Mouse (Mus musculus) midbrain, embryonic 12.5 days (tissue): ENCODE data around the gene Ckmt2. TPM values are rescaled to one million over a fixed set of nuclear protein-coding genes. Genes with fewer than 3 reads are reported as not detected.

ENCODE experiments used
- ATAC-seq: fragments of 200-750 bp; cut with Nextera tagmentation; 2 replicates; pipeline ENCODE4 v1.8.0; 2017; ENCODE audit warnings: low read depth, moderate TSS enrichment, moderate library complexity; ENCODE audit not compliant: low FRiP score
- H3K27ac ChIP-seq: fragments of 300-500 bp; sonication (generic); replicated peaks from 2 replicates; pipeline ENCODE4 v1.5.1; 2016; ENCODE audit warnings: mild to moderate bottlenecking
- H3K27me3 ChIP-seq: fragments of 300-500 bp; sonication (generic); 2 replicates; pipeline ENCODE4 v1.6.1; 2016; ENCODE audit warnings: mild to moderate bottlenecking
- H3K36me3 ChIP-seq: fragments of 300-500 bp; sonication (generic); 2 replicates; pipeline ENCODE4 v1.6.1; 2016
- H3K4me1 ChIP-seq: fragments of 300-500 bp; sonication (generic); 2 replicates; pipeline ENCODE4 v1.6.1; 2016
- H3K4me2 ChIP-seq: fragments of 300-500 bp; sonication (generic); replicated peaks from 2 replicates; pipeline ENCODE4 v1.6.1; 2016; ENCODE audit warnings: mild to moderate bottlenecking, moderate library complexity
- H3K4me3 ChIP-seq: fragments of 300-500 bp; sonication (generic); 2 replicates; pipeline ENCODE4 v1.5.1; 2016; ENCODE audit warnings: mild to moderate bottlenecking
- H3K9ac ChIP-seq: fragments of 300-500 bp; sonication (generic); replicated peaks from 2 replicates; pipeline ENCODE4 v1.6.1; 2016; ENCODE audit warnings: mild to moderate bottlenecking, moderate library complexity
- H3K9me3 ChIP-seq: fragments of 300-500 bp; sonication (generic); 2 replicates; pipeline ENCODE4 v1.6.1; 2016; ENCODE audit warnings: mild to moderate bottlenecking
- WGBS: fragments of 180-500 bp; shearing (Covaris S2); methylation state at CpG from one replicate; pipeline ENCODE4 v1.1.7; 2016; 5-methylcytosine and 5-hydroxymethylcytosine counted together
- polyA plus RNA-seq: library from polyadenylated mRNA; unstranded; fragments of >200 nt; fragmentation: Nextera tagmentation; extraction: Ambion mirVana; gene quantifications from 2 replicates; pipeline ENCODE4 v1.2.1, GENCODE M21; 2016

Ckmt2 gene
- polyA plus RNA-seq = not detected in 2 replicates

DNA sequence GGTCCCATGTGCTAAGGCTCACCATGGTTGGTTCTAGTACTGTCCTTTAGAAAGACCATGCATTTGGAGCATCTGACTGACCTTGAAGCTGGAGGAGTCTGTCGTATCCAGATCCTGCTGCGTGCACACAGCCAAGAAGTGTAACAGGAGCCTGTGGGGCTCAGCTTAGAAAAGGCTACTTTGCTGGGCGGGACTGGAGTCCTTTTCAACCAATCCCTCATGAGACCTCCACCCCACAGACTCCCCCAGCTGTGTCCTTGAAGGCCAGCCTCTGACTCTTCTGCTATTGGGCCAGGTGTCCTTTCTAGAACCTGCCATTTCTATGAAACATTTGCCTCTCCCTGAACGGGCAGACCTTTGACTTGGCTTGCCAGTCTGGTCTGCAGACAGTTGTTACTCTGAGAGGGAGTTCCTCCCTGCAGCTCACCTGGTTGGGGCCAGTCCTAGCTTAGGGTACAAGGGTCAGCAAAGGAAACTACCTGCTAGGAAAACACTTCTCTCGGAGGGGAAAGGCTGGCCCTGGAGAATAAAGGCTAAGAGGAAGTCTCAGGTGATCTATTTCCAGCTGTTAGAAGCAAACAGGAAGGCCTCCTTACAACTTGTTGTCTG lies at the start of gene Ckmt2:
Gene Ckmt2, minus strand, starts transcription at position 145 of the 609 bp plus-strand sequence.
- no peaks in the 10 kb centered on the region for H3K27me3 ChIP-seq
- ATAC-seq = no peak
- H3K36me3 ChIP-seq = no peaks in the 10 kb centered on the region
- H3K27ac ChIP-seq = no peak within 1 kb of the TSS
- H3K4me2 ChIP-seq = no peak within 1 kb of the TSS
- no peak within 1 kb of the TSS for H3K4me3 ChIP-seq
- no peaks in the 10 kb centered on the region for H3K9me3 ChIP-seq
- WGBS = 81% methylated on average over 5 of the region's 5 CpGs
- no peak within 1 kb of the TSS for H3K9ac ChIP-seq
- no peaks in the 10 kb centered on the region for H3K4me1 ChIP-seq

DNA sequence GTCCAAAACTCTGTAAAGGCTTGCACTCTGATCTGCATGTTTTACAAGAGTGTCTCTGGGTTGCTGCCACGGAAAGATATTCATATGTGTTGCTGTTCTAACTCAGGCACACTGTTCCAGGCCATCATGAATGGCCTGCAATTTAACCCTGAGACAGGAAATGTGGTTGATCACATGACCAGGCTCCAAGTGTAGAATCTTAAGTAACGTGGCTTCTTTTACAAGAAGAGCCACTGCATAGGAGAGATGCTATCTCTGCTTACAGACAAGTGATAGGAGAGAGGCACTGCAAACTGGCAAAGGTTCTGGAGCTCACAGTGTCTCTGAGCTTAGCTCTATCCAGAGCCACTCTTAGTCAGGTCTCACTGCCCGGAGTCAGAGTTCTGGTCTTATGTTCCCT lies 44.3 kb upstream of the Ckmt2 start:
- 77% methylated on average over 3 of the region's 3 CpGs for WGBS
- no peak overlapping the region for H3K9ac ChIP-seq
- no peaks in the 10 kb centered on the region for H3K27me3 ChIP-seq
- H3K36me3 ChIP-seq = no peaks in the 10 kb centered on the region
- no peak overlapping the region for H3K4me3 ChIP-seq
- no peaks in the 10 kb centered on the region for H3K9me3 ChIP-seq
- H3K4me1 ChIP-seq = peaks cover under 1% of the 10 kb centered on the region; the same call in 1 of the 2 replicates
- no peak overlapping the region for H3K4me2 ChIP-seq
- no peak for ATAC-seq
- H3K27ac ChIP-seq = no peak overlapping the region

- Histone ChIP-seq H3K36me3 (no peaks in the 10 kb centered on the region), H3K4me3 (no peak overlapping the region), H3K4me2 (no peak overlapping the region)
These were observed 42.1 kb upstream of the Ckmt2 start for GRCm38 (mm10) chr13:91918764-91919163.

GRCm38 (mm10) chr13:91917835-91918234 lies 41.1 kb upstream of the Ckmt2 start:
- Histone ChIP-seq H3K4me3 (no peak overlapping the region), H3K36me3 (no peaks in the 10 kb centered on the region), H3K4me2 (no peak overlapping the region), H3K9ac (no peak overlapping the region), H3K9me3 (no peaks in the 10 kb centered on the region), H3K27me3 (no peaks in the 10 kb centered on the region), H3K4me1 (peaks cover 9% of the 10 kb centered on the region; the same call in 1 of the 2 replicates), H3K27ac (no peak overlapping the region)
- 89% methylated on average over 2 of the region's 2 CpGs for WGBS
- no peak for ATAC-seq

More at GRCm38 (mm10) chr13:91918764-91919163, 42.1 kb upstream of the Ckmt2 start:
- no peaks in the 10 kb centered on the region for H3K9me3 ChIP-seq
- H3K9ac ChIP-seq = no peak overlapping the region
- peaks cover 9% of the 10 kb centered on the region; the same call in 1 of the 2 replicates for H3K4me1 ChIP-seq
- H3K27ac ChIP-seq = no peak overlapping the region
- WGBS = 89% methylated on average over 5 of the region's 5 CpGs
- no peak for ATAC-seq
- no peaks in the 10 kb centered on the region for H3K27me3 ChIP-seq

DNA sequence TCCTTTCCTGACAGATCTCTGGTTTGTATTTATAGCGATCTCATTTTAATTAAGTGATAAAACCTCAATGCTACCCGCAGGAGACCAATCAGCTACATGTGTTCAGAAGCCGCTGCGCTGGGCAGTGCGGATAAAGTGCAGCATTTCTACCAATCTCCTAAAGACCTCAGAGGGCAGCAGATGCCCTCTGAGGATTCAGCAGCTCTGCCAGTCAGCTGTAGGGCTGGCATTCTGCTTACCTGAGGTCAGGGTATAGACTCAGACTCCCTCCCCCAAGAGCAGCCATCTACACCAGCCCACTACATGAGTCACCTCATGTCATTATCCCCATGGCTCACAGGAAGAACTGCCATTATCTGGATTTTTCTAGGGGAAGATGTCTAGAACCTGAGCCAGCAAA lies 39.6 kb upstream of the Ckmt2 start:
- H3K9me3 ChIP-seq = no peaks in the 10 kb centered on the region
- WGBS = 90% methylated on average over 5 of the region's 5 CpGs
- ATAC-seq = peak; percentile 17; the same call in 1 of the 2 replicates
- H3K4me2 ChIP-seq = no peak overlapping the region
- H3K4me3 ChIP-seq = no peak overlapping the region
- no peak overlapping the region for H3K27ac ChIP-seq
- H3K27me3 ChIP-seq = no peaks in the 10 kb centered on the region
- no peak overlapping the region for H3K9ac ChIP-seq
- peaks cover 9% of the 10 kb centered on the region; the same call in 1 of the 2 replicates for H3K4me1 ChIP-seq
- H3K36me3 ChIP-seq = no peaks in the 10 kb centered on the region

- no peak overlapping the region for H3K27ac ChIP-seq
- no peak overlapping the region for H3K9ac ChIP-seq
- no peaks in the 10 kb centered on the region for H3K27me3 ChIP-seq
- H3K9me3 ChIP-seq = no peaks in the 10 kb centered on the region
- peak; percentile 71 for ATAC-seq
- WGBS = 68% methylated on average over 6 of the region's 6 CpGs
- H3K4me3 ChIP-seq = no peak overlapping the region
- H3K4me2 ChIP-seq = no peak overlapping the region
- no peaks in the 10 kb centered on the region for H3K36me3 ChIP-seq
- peaks cover 9% of the 10 kb centered on the region; the same call in 1 of the 2 replicates for H3K4me1 ChIP-seq
These were observed 39.0 kb upstream of the Ckmt2 start for GRCm38 (mm10) chr13:91915582-91916239.

DNA sequence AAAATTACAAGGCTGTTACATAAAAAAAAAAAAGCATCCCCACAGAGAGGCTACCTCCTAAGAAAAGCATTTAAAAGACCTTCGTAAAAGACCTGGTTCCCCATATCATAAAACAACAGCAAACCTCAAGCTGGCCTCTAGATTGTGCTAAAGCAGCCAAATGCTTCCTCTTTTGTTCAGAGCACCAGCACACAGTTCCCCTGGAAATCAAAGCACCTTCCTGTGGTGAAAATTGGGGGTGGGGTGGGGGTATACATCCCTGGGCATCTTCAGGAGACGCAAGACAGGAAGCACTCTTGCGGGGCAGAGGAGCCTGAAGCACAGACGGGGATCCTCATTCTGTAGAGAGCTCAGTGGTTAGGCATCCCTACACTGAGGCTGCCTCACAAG lies 38.5 kb upstream of the Ckmt2 start:
- H3K36me3 ChIP-seq = no peaks in the 10 kb centered on the region
- H3K9ac ChIP-seq = no peak overlapping the region
- peaks cover 9% of the 10 kb centered on the region; the same call in 1 of the 2 replicates for H3K4me1 ChIP-seq
- 54% methylated on average over 4 of the region's 4 CpGs for WGBS
- H3K4me2 ChIP-seq = no peak overlapping the region
- no peak overlapping the region for H3K27ac ChIP-seq
- H3K9me3 ChIP-seq = no peaks in the 10 kb centered on the region
- H3K4me3 ChIP-seq = no peak overlapping the region
- H3K27me3 ChIP-seq = no peaks in the 10 kb centered on the region
- ATAC-seq = no peak

DNA sequence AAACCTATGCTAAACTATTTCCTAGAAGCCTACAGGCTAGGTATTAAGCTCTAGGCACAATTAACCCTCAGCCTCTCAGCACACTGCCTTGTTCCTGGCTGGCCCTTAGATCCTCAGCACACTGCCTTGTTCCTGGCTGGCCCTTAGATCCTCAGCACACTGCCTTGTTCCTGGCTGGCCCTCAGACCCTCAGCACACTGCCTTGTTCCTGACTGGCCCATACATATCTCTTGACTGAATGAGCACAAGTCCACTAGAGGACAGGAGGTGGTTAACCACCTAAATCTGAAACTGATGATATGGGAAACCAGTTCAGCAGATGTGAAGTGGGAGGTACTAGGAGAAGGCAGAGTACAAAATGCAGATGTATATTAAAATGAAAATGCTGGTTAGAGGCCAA lies 35.0 kb upstream of the Ckmt2 start:
- H3K4me2 ChIP-seq = no peak overlapping the region
- ATAC-seq = no peak
- H3K4me3 ChIP-seq = no peak overlapping the region
- no peaks in the 10 kb centered on the region for H3K36me3 ChIP-seq
- no peaks in the 10 kb centered on the region for H3K27me3 ChIP-seq
- no peak overlapping the region for H3K9ac ChIP-seq
- no peaks in the 10 kb centered on the region for H3K9me3 ChIP-seq
- peaks cover 12% of the 10 kb centered on the region; the same call in 1 of the 2 replicates for H3K4me1 ChIP-seq
- H3K27ac ChIP-seq = no peak overlapping the region

DNA sequence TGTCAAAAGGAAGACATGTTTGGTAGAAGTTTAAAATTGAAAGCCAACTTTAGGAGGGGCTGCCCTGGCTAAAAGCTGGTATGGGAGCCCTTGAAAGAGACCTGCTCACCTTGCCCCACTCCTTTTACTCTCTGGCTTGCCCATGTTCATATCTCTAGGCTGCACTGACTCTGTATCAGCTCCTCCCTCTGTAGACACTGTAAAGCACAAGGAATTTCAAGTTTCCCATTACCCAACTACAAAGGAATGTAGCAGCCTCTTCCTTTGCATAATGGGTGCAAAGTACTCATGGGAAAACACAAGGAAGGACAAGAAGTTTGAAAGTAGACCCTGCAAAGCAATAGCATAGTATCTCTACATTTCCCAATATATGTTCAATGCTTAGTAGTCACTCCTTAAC lies 34.5 kb upstream of the Ckmt2 start:
- Histone ChIP-seq H3K4me1 (peaks cover 12% of the 10 kb centered on the region; the same call in 1 of the 2 replicates), H3K27ac (no peak overlapping the region), H3K27me3 (no peaks in the 10 kb centered on the region), H3K9ac (no peak overlapping the region), H3K4me2 (no peak overlapping the region), H3K36me3 (no peaks in the 10 kb centered on the region), H3K4me3 (no peak overlapping the region), H3K9me3 (no peaks in the 10 kb centered on the region)
- no peak for ATAC-seq

- H3K9ac ChIP-seq = no peak overlapping the region
- WGBS = 42% methylated on average over 10 of the region's 10 CpGs
- H3K36me3 ChIP-seq = no peaks in the 10 kb centered on the region
- H3K4me3 ChIP-seq = no peak overlapping the region
- H3K27me3 ChIP-seq = no peaks in the 10 kb centered on the region
- ATAC-seq = peak; percentile 87
- H3K9me3 ChIP-seq = no peaks in the 10 kb centered on the region
- H3K4me1 ChIP-seq = peaks cover 2% of the 10 kb centered on the region; the same call in 1 of the 2 replicates
- H3K27ac ChIP-seq = no peak overlapping the region
- H3K4me2 ChIP-seq = no peak overlapping the region
These were observed 31.7 kb upstream of the Ckmt2 start for GRCm38 (mm10) chr13:91908202-91908980.

- Histone ChIP-seq H3K9ac (no peak overlapping the region), H3K4me2 (no peak overlapping the region), H3K4me1 (peaks cover 2% of the 10 kb centered on the region; the same call in 1 of the 2 replicates), H3K9me3 (no peaks in the 10 kb centered on the region), H3K27ac (no peak overlapping the region), H3K27me3 (no peaks in the 10 kb centered on the region), H3K4me3 (no peak overlapping the region), H3K36me3 (no peaks in the 10 kb centered on the region)
- whole genome bisulfite sequencing = 65% methylated on average over 3 of the region's 3 CpGs
- ATAC-seq = no peak
These were observed 29.7 kb upstream of the Ckmt2 start for GRCm38 (mm10) chr13:91906338-91906737.

DNA sequence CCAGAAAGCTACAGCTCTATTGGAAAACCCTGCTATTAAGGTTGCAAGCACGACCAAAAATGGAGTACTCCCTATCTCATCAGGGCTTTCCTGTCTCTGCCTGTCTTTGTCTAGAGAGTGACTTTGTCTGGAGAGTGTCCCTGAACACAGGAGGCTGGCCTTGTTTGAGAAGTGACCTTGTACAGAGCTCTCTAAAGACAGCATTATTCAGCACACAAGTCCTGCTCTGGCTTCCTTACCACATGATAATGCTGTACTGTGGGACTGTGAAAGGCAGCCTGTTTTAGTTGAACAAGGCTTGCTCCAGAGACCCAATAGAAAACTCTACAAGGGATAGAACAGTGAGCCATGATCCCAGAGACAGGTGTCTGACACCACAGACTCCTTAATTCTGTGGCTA lies 19.8 kb upstream of the Ckmt2 start:
- Histone ChIP-seq H3K4me2 (no peak overlapping the region), H3K4me3 (no peak overlapping the region), H3K36me3 (no peaks in the 10 kb centered on the region), H3K4me1 (no peaks in the 10 kb centered on the region), H3K27ac (no peak overlapping the region), H3K9me3 (no peaks in the 10 kb centered on the region), H3K27me3 (no peaks in the 10 kb centered on the region), H3K9ac (no peak overlapping the region)
- no peak for ATAC-seq
- WGBS = 53% methylated on average over 1 of the region's 1 CpGs
